Mouse (Mus musculus) C2C12 (cell line): Measurements from ENCODE around the gene Ptprf. TPM values are rescaled to one million over a fixed set of nuclear protein-coding genes. Genes with fewer than 3 reads are reported as not detected.

Experiments
- H3K27me3 ChIP-seq: one replicate; pipeline ENCODE4 v1.6.1; 2011; ENCODE audit not compliant: control insufficient read depth, insufficient read depth, insufficient read length
- H3K36me3 ChIP-seq: one replicate; pipeline ENCODE4 v1.6.1; 2011; ENCODE audit not compliant: control insufficient read depth, insufficient read depth
- H3K4me3 ChIP-seq: one replicate; pipeline ENCODE4 v1.5.1; 2011; ENCODE audit warnings: mild to moderate bottlenecking, control low read depth; ENCODE audit not compliant: poor library complexity, insufficient read depth, severe bottlenecking
- H3K79me2 ChIP-seq: one replicate; pipeline ENCODE4 v1.6.1; 2011; ENCODE audit not compliant: control insufficient read depth, insufficient read depth
- H3K79me3 ChIP-seq: one replicate; pipeline ENCODE4 v1.6.1; 2011; ENCODE audit warnings: low read depth, control low read depth
- H3ac ChIP-seq: one replicate; pipeline ENCODE3; 2011; ENCODE audit warnings: low read depth; ENCODE audit not compliant: control insufficient read depth, insufficient read length
- CEBPB ChIP-seq: IDR thresholded peaks from one replicate; pipeline ENCODE4 v1.6.1; 2011; ENCODE audit warnings: low read depth, mild to moderate bottlenecking, control low read depth, moderate library complexity
- CTCF ChIP-seq: IDR thresholded peaks from one replicate; pipeline ENCODE4 v1.5.1; 2011; ENCODE audit not compliant: control insufficient read depth, insufficient read depth, insufficient read length
- FOSL1 ChIP-seq: IDR thresholded peaks from one replicate; pipeline ENCODE4 v1.8.0; 2011; ENCODE audit warnings: mild to moderate bottlenecking, low read length; ENCODE audit not compliant: poor library complexity, insufficient read depth, severe bottlenecking
- MAX ChIP-seq: IDR thresholded peaks from one replicate; pipeline ENCODE4 v1.6.1; 2011; ENCODE audit warnings: mild to moderate bottlenecking, control low read depth
- MYOD1 ChIP-seq: IDR thresholded peaks from one replicate; pipeline ENCODE4 v1.6.1; 2011; ENCODE audit warnings: low read depth; ENCODE audit not compliant: control insufficient read depth, insufficient read length
- MYOG ChIP-seq: IDR thresholded peaks from one replicate; pipeline ENCODE4 v1.6.1; 2011; ENCODE audit not compliant: control insufficient read depth, insufficient read length; ENCODE audit errors: extremely low read depth
- USF1 ChIP-seq: IDR thresholded peaks from one replicate; pipeline ENCODE4 v1.6.1; 2011; ENCODE audit warnings: low read depth, mild to moderate bottlenecking, control low read depth, moderate library complexity
- polyA plus RNA-seq: library from polyadenylated mRNA; unstranded; fragments of >200 nt; fragmentation: generic; extraction: Trizol; gene quantifications from one replicate; pipeline ENCODE4 v1.2.1, GENCODE M21; 2012; ENCODE audit warnings: missing spikeins

The Ptprf gene
- polyA plus RNA-seq, 1 experiment: 1.6 TPM

GRCm38 (mm10) chr4:118205906-118206305 lies 85.3 kb downstream of the Ptprf start:
- Histone ChIP-seq H3K4me3 (no peak overlapping the region), H3K79me2 (no peaks in the 10 kb centered on the region), H3K27me3 (peaks cover 19% of the 10 kb centered on the region), H3ac (no peak overlapping the region), H3K79me3 (no peaks in the 10 kb centered on the region), H3K36me3 (no peaks in the 10 kb centered on the region)
- TF ChIP-seq FOSL1 (no peak), USF1 (no peak), CEBPB (no peak)

GRCm38 (mm10) chr4:118199093-118199492 lies 92.1 kb downstream of the Ptprf start:
- TF ChIP-seq FOSL1: no peak
- TF ChIP-seq CEBPB: no peak
- TF ChIP-seq MAX: no peak
- no peak for TF ChIP-seq CTCF
- TF ChIP-seq USF1: no peak
- no peak for TF ChIP-seq MYOD1
- TF ChIP-seq MYOG: no peak
- Histone ChIP-seq H3K36me3 (no peaks in the 10 kb centered on the region), H3K4me3 (no peak overlapping the region)

GRCm38 (mm10) chr4:118198606-118199005 lies 92.6 kb downstream of the Ptprf start:
- Histone ChIP-seq H3K27me3 (peaks cover 4% of the 10 kb centered on the region), H3K79me3 (no peaks in the 10 kb centered on the region), H3K4me3 (no peak overlapping the region), H3ac (no peak overlapping the region), H3K79me2 (no peaks in the 10 kb centered on the region), H3K36me3 (no peaks in the 10 kb centered on the region)
- no peak for TF ChIP-seq MYOG
- no peak for TF ChIP-seq MAX
- no peak for TF ChIP-seq MYOD1
- no peak for TF ChIP-seq CEBPB
- no peak for TF ChIP-seq FOSL1
- TF ChIP-seq USF1: no peak
- TF ChIP-seq CTCF: no peak

More at GRCm38 (mm10) chr4:118199093-118199492, 92.1 kb downstream of the Ptprf start:
- Histone ChIP-seq H3K27me3 (peaks cover 3% of the 10 kb centered on the region), H3K79me3 (no peaks in the 10 kb centered on the region), H3K79me2 (no peaks in the 10 kb centered on the region), H3ac (no peak overlapping the region)

- Histone ChIP-seq H3K79me3 (no peaks in the 10 kb centered on the region), H3ac (no peak overlapping the region), H3K4me3 (no peak overlapping the region), H3K79me2 (no peaks in the 10 kb centered on the region), H3K27me3 (peaks cover 3% of the 10 kb centered on the region), H3K36me3 (no peaks in the 10 kb centered on the region)
- no peak for TF ChIP-seq MYOG
Measured at GRCm38 (mm10) chr4:118196185-118196584, 95.0 kb downstream of the Ptprf start.

GRCm38 (mm10) chr4:118180301-118181080 lies 110.7 kb downstream of the Ptprf start:
- Histone ChIP-seq H3K27me3 (no peaks in the 10 kb centered on the region), H3K79me3 (no peaks in the 10 kb centered on the region), H3K79me2 (peaks cover 19% of the 10 kb centered on the region), H3K36me3 (peaks cover 17% of the 10 kb centered on the region), H3ac (peak overlapping the region; percentile 48), H3K4me3 (peak overlapping the region; percentile 16)
- no peak for TF ChIP-seq CEBPB
- no peak for TF ChIP-seq MYOG
- TF ChIP-seq USF1: no peak
- TF ChIP-seq FOSL1: no peak

- Histone ChIP-seq H3K79me3 (no peaks in the 10 kb centered on the region), H3K36me3 (peaks cover 23% of the 10 kb centered on the region), H3ac (peak within 1 kb of the TSS; percentile 81), H3K79me2 (peaks cover 19% of the 10 kb centered on the region), H3K4me3 (peak within 1 kb of the TSS; percentile 71), H3K27me3 (no peaks in the 10 kb centered on the region)
- TF ChIP-seq MYOD1 (no peak), USF1 (no peak), MYOG (no peak), FOSL1 (no peak), MAX (no peak), CTCF (no peak), CEBPB (no peak)
Measured at GRCm38 (mm10) chr4:118179467-118180300, 111.5 kb downstream of the Ptprf start, which contains the start of gene Kdm4a. Gene Kdm4a, minus strand, starts transcription at chr4:118180043.
